Mouse (Mus musculus) spleen, embryonic (tissue): Measurements from ENCODE around the gene Gm21800.
"Not testable (repeated sequence)": the region's sequence is repeated elsewhere in the genome, so short reads cannot be mapped to it uniquely, and the experiment has no call there.

ENCODE experiments used
- CTCF ChIA-PET: fragments of 350-600 bp; sonication (Branson Sonifier 250); formaldehyde crosslinking; loops from one replicate; lab custom pipeline; 2022; lab: Charles Lee

Gm21800 gene

GRCm38 (mm10) chrY:41406198-41406597, at the start of gene Gm21800:
TSS of gene Gm21800 (plus strand) at chrY:41406498.
- CTCF ChIA-PET = not testable (repeated sequence)
